Mouse (Mus musculus) lung, postnatal 0 days (tissue): Measurements from ENCODE around the gene Cdkal1. TPM values are rescaled to one million over a fixed set of nuclear protein-coding genes. Genes with fewer than 3 reads are reported as not detected.
A peak's percentile ranks its signal among the peaks of the same experiment; 100 is the strongest.

Experiments used
- ATAC-seq: fragments of 200-750 bp; cut with Nextera tagmentation; 2 replicates; pipeline ENCODE4 v1.8.0; 2017; ENCODE audit warnings: moderate library complexity
- DNase-seq: peaks from one replicate; pipeline ENCODE4 v3.0.0-alpha.2; 2016; ENCODE audit warnings: low spot score
- H3K27ac ChIP-seq: fragments of 300-500 bp; sonication (generic); 2 replicates; pipeline ENCODE4 v1.5.1; 2014; ENCODE audit warnings: antibody characterized with exemption, mild to moderate bottlenecking, low read length, mixed read lengths
- H3K27me3 ChIP-seq: fragments of 300-500 bp; sonication (generic); replicated peaks from 2 replicates; pipeline ENCODE4 v1.6.1; 2014; ENCODE audit warnings: low read length, mixed read lengths; ENCODE audit not compliant: insufficient read depth
- H3K36me3 ChIP-seq: fragments of 300-500 bp; sonication (generic); 2 replicates; pipeline ENCODE4 v1.6.1; 2014; ENCODE audit warnings: low read length, mixed read lengths; ENCODE audit not compliant: insufficient read depth
- H3K4me1 ChIP-seq: fragments of 300-500 bp; sonication (generic); 2 replicates; pipeline ENCODE4 v1.6.1; 2014; ENCODE audit warnings: antibody characterized with exemption, low read depth, low read length, mixed read lengths; ENCODE audit not compliant: insufficient read depth
- H3K4me2 ChIP-seq: fragments of 300-500 bp; sonication (generic); replicated peaks from 2 replicates; pipeline ENCODE4 v1.6.1; 2014; ENCODE audit warnings: low read depth, mild to moderate bottlenecking, low read length, moderate library complexity, mixed read lengths
- H3K4me3 ChIP-seq: fragments of 300-500 bp; sonication (generic); 2 replicates; pipeline ENCODE4 v1.5.1; 2014; ENCODE audit warnings: low read depth, low read length
- H3K9ac ChIP-seq: fragments of 300-500 bp; sonication (generic); replicated peaks from 2 replicates; pipeline ENCODE4 v1.6.1; 2014; ENCODE audit warnings: low read depth, mild to moderate bottlenecking
- H3K9me3 ChIP-seq: fragments of 300-500 bp; sonication (generic); 2 replicates; pipeline ENCODE4 v1.6.1; 2016; ENCODE audit warnings: low read length, mixed read lengths
- CTCF ChIP-seq: IDR thresholded peaks from 2 replicates; pipeline ENCODE4 v1.5.1; 2016; ENCODE audit warnings: antibody characterized with exemption, mild to moderate bottlenecking
- EP300 ChIP-seq: IDR thresholded peaks from 2 replicates; pipeline ENCODE4 v1.6.1; 2016; ENCODE audit warnings: antibody characterized with exemption, mild to moderate bottlenecking, control low read depth
- WGBS: fragments of 180-500 bp; shearing (Covaris S2); extraction: QIAGEN DNeasy Blood & Tissue Kit; methylation state at CpG from one replicate; pipeline ENCODE4 v1.1.7; 2014; 5-methylcytosine and 5-hydroxymethylcytosine counted together
- polyA plus RNA-seq: library from polyadenylated mRNA; unstranded; fragments of >200 nt; fragmentation: Nextera tagmentation; extraction: Ambion mirVana; gene quantifications from 2 replicates; pipeline ENCODE4 v1.2.1, GENCODE M21; 2015

Cdkal1 gene
- polyA plus RNA-seq, 1 experiment from 2014 or later, result 14.7 TPM

DNA sequence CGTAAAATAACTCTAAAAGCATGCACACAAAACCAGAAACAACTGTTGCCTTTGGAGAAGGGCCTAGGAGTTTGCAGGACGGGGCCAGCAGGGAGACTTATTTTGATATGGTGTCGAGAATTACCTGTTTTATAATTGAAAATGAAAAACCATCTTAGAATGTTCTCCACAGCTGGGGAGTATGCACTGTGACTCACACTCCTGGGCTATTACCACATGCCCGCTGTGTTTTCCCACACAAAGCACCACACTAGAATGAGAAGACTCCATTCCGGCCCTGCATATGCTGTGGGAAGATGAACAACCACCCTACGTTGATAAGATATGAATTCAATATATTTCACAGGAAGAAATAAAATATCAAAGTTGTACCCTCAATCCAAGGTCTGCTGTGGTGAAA lies 426.3 kb downstream of the Cdkal1 start:
- Histone ChIP-seq H3K4me1 (no peaks in the 10 kb centered on the region), H3K27me3 (no peaks in the 10 kb centered on the region), H3K36me3 (no peaks in the 10 kb centered on the region), H3K4me3 (no peak overlapping the region), H3K9ac (no peak overlapping the region), H3K4me2 (no peak overlapping the region), H3K9me3 (no peaks in the 10 kb centered on the region), H3K27ac (no peak overlapping the region)
- no peak for DNase-seq
- ATAC-seq, result no peak
- no peak for TF ChIP-seq CTCF
- TF ChIP-seq EP300, result no peak
- WGBS, result 90% methylated on average over 6 of the region's 6 CpGs

DNA sequence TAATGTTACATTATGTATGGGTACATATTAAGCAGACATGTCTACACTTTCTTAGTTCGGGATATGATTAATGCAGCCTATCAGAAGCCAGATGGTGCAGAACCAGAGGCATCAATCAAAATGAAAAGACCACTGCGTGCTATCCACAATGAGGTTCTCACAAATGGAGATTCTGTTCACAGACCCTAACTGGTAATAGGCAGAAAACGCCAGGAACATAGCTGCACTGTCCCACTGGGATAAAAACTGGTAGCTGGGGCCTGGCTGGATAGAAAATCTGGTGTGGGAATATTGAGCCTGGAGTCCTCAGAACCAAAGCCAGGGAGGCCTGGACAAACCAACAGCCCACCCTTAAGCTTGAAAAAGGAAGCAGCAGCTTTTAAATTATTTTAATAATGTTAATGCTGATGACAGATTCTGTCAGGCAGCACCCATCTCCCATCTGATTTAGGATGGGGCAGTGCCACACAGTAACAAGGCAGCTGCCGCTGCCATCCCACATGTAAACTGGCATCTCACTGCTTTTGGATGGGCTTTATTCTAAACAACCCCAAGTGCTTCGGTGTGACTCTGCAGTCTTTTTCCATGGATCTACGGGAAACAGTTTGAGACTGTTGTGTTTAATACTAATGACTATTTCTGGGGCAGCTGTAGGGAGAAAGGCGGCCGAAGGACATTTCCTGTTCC lies 438.9 kb downstream of the Cdkal1 start:
- no peaks in the 10 kb centered on the region for H3K27me3 ChIP-seq
- DNase-seq, result no peak
- no peak for TF ChIP-seq CTCF
- TF ChIP-seq EP300, result no peak
- no peak for ATAC-seq
- H3K9ac ChIP-seq, result no peak overlapping the region
- 34% methylated on average over 8 of the region's 8 CpGs for WGBS
- H3K9me3 ChIP-seq, result no peaks in the 10 kb centered on the region
- H3K4me1 ChIP-seq, result no peaks in the 10 kb centered on the region
- H3K4me3 ChIP-seq, result no peak overlapping the region
- H3K27ac ChIP-seq, result no peak overlapping the region
- no peaks in the 10 kb centered on the region for H3K36me3 ChIP-seq
- no peak overlapping the region for H3K4me2 ChIP-seq

- DNase-seq (no peak), ATAC-seq (no peak)
- H3K4me1 ChIP-seq, result no peaks in the 10 kb centered on the region
- WGBS, result 72% methylated on average over 2 of the region's 2 CpGs
- TF ChIP-seq EP300, result no peak
- TF ChIP-seq CTCF, result no peak
- H3K36me3 ChIP-seq, result no peaks in the 10 kb centered on the region
- H3K4me2 ChIP-seq, result no peak overlapping the region
- no peak overlapping the region for H3K27ac ChIP-seq
- H3K9me3 ChIP-seq, result no peaks in the 10 kb centered on the region
- H3K4me3 ChIP-seq, result no peak overlapping the region
- no peaks in the 10 kb centered on the region for H3K27me3 ChIP-seq
- H3K9ac ChIP-seq, result no peak overlapping the region
Observed at GRCm38 (mm10) chr13:29415967-29416366, 439.5 kb downstream of the Cdkal1 start.

GRCm38 (mm10) chr13:29414878-29415277 lies 440.6 kb downstream of the Cdkal1 start:
- H3K4me3 ChIP-seq, result no peak overlapping the region
- no peaks in the 10 kb centered on the region for H3K36me3 ChIP-seq
- no peaks in the 10 kb centered on the region for H3K4me1 ChIP-seq
- ATAC-seq (no peak), DNase-seq (no peak)
- H3K27ac ChIP-seq, result no peak overlapping the region
- no peak for TF ChIP-seq EP300
- TF ChIP-seq CTCF, result no peak
- no peak overlapping the region for H3K9ac ChIP-seq
- WGBS, result 81% methylated on average over 6 of the region's 6 CpGs
- H3K4me2 ChIP-seq, result no peak overlapping the region
- H3K9me3 ChIP-seq, result no peaks in the 10 kb centered on the region
- H3K27me3 ChIP-seq, result no peaks in the 10 kb centered on the region

DNA sequence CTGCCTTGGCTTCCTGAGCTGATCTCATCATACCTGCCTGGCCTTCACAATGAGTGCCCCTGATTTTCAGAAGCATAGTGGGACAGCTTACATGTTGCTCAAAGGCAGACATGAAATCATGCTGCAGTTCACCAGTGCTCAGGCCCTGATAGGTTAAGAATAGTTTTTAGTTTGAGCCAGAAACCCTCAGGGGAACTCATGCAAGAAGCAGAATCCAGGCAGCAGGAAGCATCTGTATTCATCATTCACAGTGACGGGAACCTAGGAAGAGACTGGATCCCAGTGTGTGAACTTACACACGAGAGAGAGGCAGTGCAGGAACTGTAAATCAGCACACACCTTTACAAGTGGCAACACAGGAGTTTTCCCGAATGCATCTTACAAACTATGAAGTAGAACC lies 441.0 kb downstream of the Cdkal1 start:
- Histone ChIP-seq H3K27me3 (no peaks in the 10 kb centered on the region), H3K27ac (no peak overlapping the region), H3K9ac (no peak overlapping the region), H3K9me3 (no peaks in the 10 kb centered on the region), H3K4me3 (no peak overlapping the region), H3K4me1 (no peaks in the 10 kb centered on the region), H3K4me2 (no peak overlapping the region), H3K36me3 (no peaks in the 10 kb centered on the region)
- 47% methylated on average over 3 of the region's 3 CpGs for WGBS
- DNase-seq (no peak), ATAC-seq (no peak)
- no peak for TF ChIP-seq EP300
- TF ChIP-seq CTCF, result no peak

GRCm38 (mm10) chr13:29411176-29411575 lies 444.3 kb downstream of the Cdkal1 start:
- WGBS, result 62% methylated on average over 6 of the region's 6 CpGs
- H3K4me3 ChIP-seq, result no peak overlapping the region
- H3K9me3 ChIP-seq, result no peaks in the 10 kb centered on the region
- no peak overlapping the region for H3K27ac ChIP-seq
- H3K4me1 ChIP-seq, result no peaks in the 10 kb centered on the region
- TF ChIP-seq CTCF, result no peak
- no peak for TF ChIP-seq EP300
- H3K4me2 ChIP-seq, result no peak overlapping the region
- no peak overlapping the region for H3K9ac ChIP-seq
- no peaks in the 10 kb centered on the region for H3K27me3 ChIP-seq
- H3K36me3 ChIP-seq, result no peaks in the 10 kb centered on the region
- DNase-seq (peak; percentile 58), ATAC-seq (no peak; the same call in 1 of the 2 replicates)

GRCm38 (mm10) chr13:29407619-29408018 lies 447.9 kb downstream of the Cdkal1 start:
- H3K4me3 ChIP-seq, result no peak overlapping the region
- H3K9ac ChIP-seq, result no peak overlapping the region
- H3K27ac ChIP-seq, result no peak overlapping the region
- H3K27me3 ChIP-seq, result no peaks in the 10 kb centered on the region
- ATAC-seq, result no peak
- no peaks in the 10 kb centered on the region for H3K36me3 ChIP-seq
- WGBS, result 87% methylated on average over 1 of the region's 1 CpGs
- no peaks in the 10 kb centered on the region for H3K9me3 ChIP-seq
- H3K4me2 ChIP-seq, result no peak overlapping the region
- H3K4me1 ChIP-seq, result no peaks in the 10 kb centered on the region
- no peak for DNase-seq
- TF ChIP-seq EP300, result no peak
- no peak for TF ChIP-seq CTCF
